Mouse (Mus musculus): ENCODE measurements around the gene B430218F22Rik. TPM values are rescaled to one million over a fixed set of nuclear protein-coding genes. Genes with fewer than 3 reads are reported as not detected.
A peak's percentile ranks its signal among the peaks of the same experiment; 100 is the strongest.
"Not testable (repeated sequence)": the region's sequence is repeated elsewhere in the genome, so short reads cannot be mapped to it uniquely, and the experiment has no call there.

B430218F22Rik gene
- total RNA-seq (2014; fragmentation: Nextera tagmentation) = not detected in 2 replicates
- 1.8 TPM in 1 of 2 replicates, not detected in the other for total RNA-seq (2017)

DNA sequence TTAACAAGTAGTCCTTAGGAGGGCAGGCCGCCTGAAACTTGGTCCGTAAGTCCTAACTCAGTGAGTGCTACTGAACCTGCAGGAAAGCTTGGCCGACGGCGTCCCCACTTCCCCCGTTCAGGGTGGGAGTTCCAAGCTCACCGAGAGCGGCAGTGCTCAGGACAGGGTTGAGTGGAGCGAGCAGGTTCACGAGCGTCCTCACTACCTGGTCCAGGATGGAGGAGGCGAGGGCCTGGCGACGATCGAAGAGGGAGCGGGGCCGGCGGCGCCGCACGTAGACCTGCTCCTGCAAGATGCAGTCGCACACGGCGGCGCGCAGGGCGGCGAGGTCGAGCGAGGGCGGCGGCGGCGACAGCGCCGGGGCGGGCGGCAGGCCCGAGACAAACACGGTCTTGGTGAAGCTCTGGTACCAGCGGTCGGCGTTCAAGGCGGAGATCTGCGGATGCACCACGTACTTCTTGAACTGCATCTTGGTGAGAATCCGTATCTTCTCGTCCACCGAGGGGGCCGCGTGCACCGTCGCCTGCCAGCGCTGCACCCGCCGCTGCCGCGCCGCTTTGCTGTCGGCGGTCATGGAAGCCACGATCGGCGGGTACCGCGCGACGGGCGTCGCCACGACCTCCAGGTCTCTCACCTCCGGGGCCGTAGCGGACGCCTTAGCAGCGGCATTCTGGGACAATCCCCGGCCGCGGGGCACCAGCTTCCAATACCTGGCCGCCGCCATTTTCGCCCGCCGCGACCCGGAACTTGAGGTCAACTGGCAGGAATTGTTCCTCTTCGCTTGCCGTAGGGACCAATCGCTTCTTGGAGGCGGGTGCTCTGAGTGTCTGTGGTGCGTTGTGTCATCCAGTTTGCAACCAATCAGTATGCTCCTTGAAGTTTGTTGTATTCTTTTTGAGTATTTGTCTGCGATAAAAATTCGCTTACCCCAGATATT, at the start of gene B430218F22Rik, which contains the start of gene Mrps30:
Gene B430218F22Rik, plus strand, starts transcription at position 120 of the 937 bp plus-strand sequence.
Gene Mrps30, minus strand, starts transcription at position 742 of the 937 bp plus-strand sequence.
- ATAC-seq (replicated peaks; ENCODE audit: low FRiP score, low TSS enrichment, poor library complexity, severe bottlenecking) = peak; percentile 96

DNA sequence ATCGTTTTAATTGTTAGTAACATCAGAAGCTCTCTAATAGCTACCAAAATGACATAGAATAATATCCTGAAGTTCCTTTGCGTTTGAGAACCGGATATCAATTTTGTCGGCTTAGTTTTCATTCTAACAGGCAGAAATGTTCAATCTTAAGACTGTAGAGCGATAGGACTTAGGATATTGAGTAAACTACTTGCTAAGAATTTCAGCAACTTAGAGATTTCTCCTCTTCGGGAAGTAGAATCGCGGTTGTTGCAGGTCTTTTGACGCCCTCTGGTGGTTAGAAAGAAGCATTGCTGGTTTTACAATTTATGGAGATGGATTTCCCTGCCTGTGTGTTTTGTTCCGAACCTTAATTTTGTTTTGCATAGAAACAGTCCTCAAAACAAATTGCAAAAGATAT, 36.2 kb upstream of the B430218F22Rik start:
- peak; percentile 80 for ATAC-seq (replicated peaks; ENCODE audit: low FRiP score, low TSS enrichment, poor library complexity, severe bottlenecking)

DNA sequence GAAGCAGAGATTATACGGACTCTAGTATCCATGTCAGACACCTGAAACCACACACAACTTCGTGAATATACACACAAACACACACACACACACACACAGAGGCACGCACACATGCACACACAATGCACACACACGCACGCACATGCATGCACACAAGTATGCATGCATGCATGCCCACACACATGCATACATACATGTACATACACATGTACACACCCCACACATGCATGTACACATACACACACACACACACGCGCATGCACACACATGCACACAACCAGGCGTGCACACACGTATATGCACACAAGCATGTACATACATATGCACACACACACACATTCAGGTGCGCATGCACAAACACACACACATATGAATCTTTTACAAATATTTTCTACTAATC, 35.6 kb upstream of the B430218F22Rik start:
- no peak for ATAC-seq (replicated peaks; ENCODE audit: low FRiP score, low TSS enrichment, poor library complexity, severe bottlenecking)

DNA sequence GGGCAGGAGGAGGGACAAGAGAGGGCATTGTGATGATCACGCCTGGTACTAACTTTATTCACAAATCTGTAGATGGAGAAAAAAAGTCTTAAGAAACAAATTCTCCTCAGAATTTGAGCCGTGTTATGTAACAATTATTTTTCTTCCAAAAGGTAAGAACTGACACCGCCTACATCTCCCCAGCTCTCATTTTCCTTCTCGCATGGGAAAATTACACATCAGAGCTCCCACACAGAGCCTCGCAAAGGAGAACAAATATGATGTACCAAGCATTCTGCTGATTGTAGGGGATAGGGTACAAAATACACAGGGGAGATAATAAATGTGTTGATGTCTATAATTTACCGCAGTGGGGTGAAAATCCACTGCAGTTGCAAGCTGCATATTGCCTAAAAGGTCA, 23.1 kb upstream of the B430218F22Rik start:
- no peak for ATAC-seq (replicated peaks; ENCODE audit: low FRiP score, low TSS enrichment, poor library complexity, severe bottlenecking)

DNA sequence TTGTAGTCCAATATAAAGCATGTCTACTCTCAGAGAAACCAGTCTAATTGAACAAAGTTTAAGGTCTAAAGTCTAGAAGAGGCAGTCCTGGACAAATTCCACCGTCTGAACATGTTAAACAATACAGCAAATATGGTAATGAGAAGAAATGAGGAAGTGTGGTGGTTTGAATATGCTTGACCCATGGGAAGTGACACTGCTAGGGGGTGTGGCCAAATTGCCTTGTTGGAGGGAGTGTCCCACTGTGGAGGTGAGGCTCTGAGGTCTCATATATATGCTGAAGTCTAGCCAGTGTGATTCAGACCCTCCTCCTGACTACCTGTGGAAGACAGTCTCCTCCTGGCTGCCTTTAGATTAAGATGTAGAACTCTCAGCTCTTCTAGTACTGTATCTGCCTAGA, 20.7 kb upstream of the B430218F22Rik start:
- ATAC-seq (replicated peaks; ENCODE audit: low FRiP score, low TSS enrichment, poor library complexity, severe bottlenecking) = no peak

DNA sequence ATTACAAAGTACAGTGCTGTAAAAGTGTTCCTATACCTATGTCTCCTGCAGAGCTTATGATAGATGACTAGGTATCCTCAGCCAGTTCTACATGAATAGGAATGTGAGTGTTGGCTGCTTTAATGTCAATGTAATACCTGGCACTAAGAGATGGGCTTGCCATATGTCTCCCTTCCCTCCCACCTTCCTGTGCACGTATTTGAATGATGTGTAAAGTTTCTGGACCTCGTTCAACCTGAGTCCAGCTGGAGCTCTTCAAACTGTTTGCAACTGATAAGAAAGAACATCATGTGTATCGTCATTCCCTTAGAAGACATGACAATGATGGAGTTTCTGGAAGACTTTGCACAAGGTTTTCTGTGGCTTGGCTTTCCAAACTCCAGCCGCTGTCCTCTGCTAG, 13.6 kb upstream of the B430218F22Rik start:
- no peak for ATAC-seq (replicated peaks; ENCODE audit: low FRiP score, low TSS enrichment, poor library complexity, severe bottlenecking)

DNA sequence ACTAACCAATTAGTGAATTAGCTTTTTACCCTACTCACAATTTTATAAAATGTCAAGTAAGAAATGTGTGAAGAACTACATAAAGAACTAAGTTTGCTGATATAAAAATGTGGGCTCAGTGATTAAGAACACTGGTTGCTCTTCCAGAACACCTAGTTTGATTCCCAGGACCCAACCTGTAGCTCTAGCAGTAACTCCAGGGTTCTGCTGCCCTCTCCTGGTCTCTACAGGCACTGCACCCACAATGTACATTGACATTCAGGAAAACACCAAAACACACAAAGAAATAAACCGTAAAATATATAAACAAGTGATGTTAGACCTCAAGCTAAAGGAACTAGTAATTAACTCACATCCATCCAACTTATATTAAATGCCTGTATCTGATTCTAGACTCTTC, 7.3 kb upstream of the B430218F22Rik start:
- peak; percentile 94 for ATAC-seq (replicated peaks; ENCODE audit: low FRiP score, low TSS enrichment, poor library complexity, severe bottlenecking)

DNA sequence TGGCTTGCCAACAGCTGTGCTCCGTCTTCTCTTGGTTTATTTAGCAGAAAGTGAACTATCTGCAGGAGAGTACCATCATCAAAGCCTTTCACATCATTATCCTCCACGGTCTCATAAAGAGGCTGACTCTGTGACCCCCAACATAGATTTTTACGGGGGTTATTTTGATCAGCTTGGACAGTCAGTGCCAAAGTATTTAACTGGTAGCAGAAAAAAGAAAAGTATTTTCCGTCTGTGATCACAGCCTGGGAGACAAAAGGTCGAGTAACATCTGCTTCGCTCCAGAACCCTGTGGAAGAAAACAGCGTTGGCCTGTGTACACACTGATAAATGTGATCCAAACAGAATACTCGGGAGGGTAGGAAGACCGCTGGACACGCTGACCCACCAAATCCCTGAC, 6.0 kb upstream of the B430218F22Rik start:
- no peak for ATAC-seq (replicated peaks; ENCODE audit: low FRiP score, low TSS enrichment, poor library complexity, severe bottlenecking)

DNA sequence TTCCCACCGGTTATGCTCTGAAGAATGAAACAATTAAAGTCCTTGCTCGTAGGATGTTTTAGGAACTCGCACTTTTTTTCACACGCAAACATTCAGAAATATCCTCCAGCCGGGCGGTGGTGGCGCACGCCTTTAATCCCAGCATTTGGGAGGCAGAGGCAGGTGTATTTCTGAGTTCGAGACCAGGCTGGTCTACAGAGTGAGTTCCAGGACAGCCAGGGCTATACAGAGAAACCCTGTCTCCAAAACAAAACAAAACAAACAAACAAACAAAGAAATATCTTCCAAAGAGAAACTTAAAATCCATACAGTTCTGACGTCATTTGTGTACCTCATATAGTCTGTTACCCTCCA, 995 bp downstream of the B430218F22Rik start:
- not testable (repeated sequence) for ATAC-seq (replicated peaks; ENCODE audit: low FRiP score, low TSS enrichment, poor library complexity, severe bottlenecking)

DNA sequence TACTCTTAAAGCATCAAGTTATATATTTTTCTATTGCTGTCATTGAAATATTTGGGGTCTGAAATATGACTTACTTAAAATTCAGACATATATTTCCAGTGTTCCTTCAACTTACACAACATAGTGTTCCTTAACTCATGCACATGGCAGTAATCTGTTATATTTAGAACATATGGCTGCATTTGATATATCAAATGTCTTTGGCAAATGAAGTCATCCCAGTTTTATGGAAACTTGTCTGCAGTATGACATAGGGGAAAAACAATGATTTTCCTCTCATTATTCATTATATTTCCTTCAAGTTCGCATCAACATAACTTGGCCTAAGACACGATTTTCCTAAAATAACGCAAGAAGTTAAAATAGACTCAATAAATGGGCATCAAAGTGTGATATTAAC, 9.4 kb downstream of the B430218F22Rik start:
- ATAC-seq (replicated peaks; ENCODE audit: low FRiP score, low TSS enrichment, poor library complexity, severe bottlenecking) = no peak

DNA sequence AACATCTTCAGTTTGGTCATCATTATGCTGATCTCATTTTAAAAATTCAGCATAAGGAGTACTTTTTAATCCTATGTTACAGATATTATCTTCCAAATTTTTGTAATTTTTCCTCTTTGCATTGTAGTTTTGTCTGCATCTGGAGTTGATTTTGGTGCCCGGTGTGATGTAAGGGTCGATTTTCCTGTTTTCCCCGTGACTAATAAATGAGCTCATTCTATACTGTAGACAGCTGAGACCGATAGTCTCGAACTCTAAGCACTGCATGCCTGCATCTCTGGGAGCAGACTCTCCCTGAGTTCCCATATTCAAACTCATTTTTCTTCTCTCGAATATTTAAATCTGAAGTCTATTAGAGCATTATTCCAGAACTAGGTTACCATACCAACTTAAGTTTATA, 13.9 kb downstream of the B430218F22Rik start:
- ATAC-seq (replicated peaks; ENCODE audit: low FRiP score, low TSS enrichment, poor library complexity, severe bottlenecking) = no peak

DNA sequence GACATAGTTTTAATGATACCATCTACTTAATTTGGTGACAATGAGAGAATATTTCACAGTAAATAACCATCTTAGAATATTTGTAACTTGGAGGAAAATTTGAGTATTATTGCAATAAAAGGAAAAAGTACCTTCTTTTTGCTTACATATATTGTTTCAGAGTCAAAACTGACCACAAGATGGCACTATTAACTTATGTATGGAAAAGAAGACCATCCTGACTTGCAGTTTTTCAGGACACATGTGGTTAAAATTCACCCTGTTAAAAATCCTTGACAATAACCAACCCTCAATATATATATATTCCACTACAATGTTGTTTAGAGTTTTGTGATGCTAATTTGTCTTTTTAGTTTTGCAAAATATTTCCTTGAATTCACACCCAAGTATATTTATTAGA, 17.1 kb downstream of the B430218F22Rik start:
- peak; percentile 84 for ATAC-seq (replicated peaks; ENCODE audit: low FRiP score, low TSS enrichment, poor library complexity, severe bottlenecking)

DNA sequence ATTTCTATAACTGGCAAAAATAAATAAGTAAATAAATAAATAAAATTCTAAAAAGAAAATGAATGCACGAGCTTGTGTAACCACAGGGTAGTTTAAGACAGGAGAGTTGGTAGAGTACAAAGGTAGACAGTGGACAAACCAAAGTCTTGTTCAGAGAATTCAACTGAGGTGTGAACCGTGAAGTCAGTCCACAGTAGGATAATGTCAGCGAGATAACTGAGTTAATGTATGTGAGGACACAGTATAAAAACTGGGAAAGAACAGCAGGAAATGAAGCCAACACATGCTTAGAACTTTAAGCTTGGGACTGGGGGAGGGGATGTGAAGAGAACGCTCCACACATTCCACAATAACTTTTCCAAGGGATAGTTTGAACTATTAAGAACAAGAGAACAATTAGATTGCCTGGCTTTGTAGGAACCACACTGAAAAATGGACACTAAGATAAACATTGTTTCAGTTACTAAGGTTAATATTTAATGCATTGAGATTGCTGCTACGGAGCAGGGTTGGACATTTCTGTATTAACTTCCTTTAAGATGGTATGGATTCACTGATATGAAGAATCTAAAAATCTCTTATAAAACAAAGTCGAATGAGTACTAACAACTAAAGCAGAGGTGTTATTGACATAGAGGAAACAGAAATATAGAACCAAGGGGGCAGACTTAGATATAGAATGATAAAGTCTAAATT, 25.0 kb downstream of the B430218F22Rik start:
- no peak for ATAC-seq (replicated peaks; ENCODE audit: low FRiP score, low TSS enrichment, poor library complexity, severe bottlenecking)

DNA sequence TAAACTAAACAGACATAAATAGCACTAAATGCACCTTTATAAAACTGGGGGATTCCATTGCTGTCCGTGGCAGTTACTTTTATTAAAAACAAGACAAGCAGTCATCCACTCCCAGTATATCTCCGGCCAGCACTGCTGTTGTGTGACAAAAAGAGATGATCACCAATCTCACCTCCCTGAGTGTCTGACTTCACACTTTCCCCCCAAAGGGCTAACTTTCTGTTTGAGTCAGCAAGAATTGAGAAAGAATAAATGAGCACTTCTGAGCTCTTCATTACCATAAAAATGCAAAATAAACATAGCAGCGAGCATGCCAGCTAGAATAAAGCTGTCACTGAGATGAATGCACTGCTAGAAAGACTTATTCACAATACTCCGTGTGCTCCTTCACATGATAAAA, 31.7 kb downstream of the B430218F22Rik start:
- no peak for ATAC-seq (replicated peaks; ENCODE audit: low FRiP score, low TSS enrichment, poor library complexity, severe bottlenecking)

DNA sequence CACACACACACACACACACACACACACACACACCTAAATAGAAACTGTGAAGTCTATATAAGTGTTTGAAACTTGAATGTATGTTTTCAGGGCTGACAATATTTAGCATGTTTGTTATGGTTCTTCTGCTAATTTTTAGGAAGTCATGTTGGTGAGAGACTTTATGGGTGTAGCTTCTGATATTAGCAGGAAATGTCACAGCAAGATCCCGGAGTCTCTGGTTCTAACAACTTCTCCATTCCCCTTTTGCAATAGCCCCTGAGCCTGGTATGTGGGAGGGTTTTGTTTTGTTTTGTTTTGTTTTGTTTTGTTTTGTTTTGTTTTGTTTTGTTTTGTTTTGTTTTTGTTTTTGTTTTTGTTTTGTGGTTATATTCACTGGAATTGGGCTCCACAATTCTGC, 34.0 kb downstream of the B430218F22Rik start:
- ATAC-seq (replicated peaks; ENCODE audit: low FRiP score, low TSS enrichment, poor library complexity, severe bottlenecking) = no peak

DNA sequence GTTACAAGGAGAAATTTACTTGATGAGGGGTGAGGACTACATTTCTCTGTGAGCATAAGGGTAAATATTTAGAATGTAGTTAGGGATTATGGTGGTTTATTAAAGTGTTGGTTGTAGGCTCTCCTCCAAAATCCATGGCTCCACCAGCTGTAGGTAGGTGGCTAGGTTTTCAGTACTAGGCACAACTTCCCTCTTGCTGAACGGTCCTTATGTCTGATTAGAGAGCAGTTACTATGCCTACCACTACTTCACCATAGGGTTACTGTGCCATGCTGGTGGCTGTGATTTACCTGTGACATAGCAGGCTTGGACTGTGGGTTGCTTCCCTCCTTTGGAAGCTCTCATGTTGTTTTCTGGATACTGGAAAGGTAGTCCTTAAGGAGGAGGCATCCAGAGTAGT, 34.4 kb downstream of the B430218F22Rik start:
- ATAC-seq (replicated peaks; ENCODE audit: low FRiP score, low TSS enrichment, poor library complexity, severe bottlenecking) = no peak

Other genes starting within 250 kb of the B430218F22Rik start
- 25.8 and 28.6 TPM in 2 replicates for gene Mrps30, start 622 bp downstream of the B430218F22Rik start, total RNA-seq (2014; fragmentation: Nextera tagmentation)
- gene Mrps30, start 622 bp downstream of the B430218F22Rik start, total RNA-seq (2017) = 46.3 and 49.3 TPM in 2 replicates

All from megakaryocyte-erythroid progenitor cell, adult 5-6 weeks (primary cell).